Comparison of ENCODE assay signal across 8 mouse cellular contexts in the genomic region with DNA sequence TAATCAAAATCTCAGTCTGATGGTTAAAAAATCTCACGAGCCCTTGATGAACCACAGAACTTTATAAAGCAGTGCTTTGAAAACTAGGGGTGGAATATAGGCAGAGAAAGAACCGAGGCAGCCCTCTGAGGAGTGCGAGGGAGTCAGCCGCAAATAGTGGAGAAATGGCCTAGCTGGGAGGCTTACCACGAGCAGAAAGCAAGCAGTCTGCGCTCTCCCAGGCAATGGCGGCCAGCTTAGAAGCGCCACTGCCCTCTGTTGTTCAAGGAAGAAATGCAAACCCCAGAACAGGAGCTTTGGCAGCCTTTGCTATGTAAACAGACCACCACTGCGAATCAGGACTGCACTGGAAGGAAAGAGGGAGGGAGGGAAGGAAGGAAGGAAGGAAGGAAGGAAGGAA.
DNase-seq lines count a peak whose midpoint lies in the region; ATAC-seq and TF ChIP-seq lines count a peak whose summit lies in the region.

No protein-coding gene starts in this region.

- no peak for TF ChIP-seq EP300 in liver, postnatal 0 days (IDR thresholded peaks at IDR 0.05; ENCODE audit: low read depth)

- H3K4me1 ChIP-seq in heart, embryonic 11.5 days (ENCODE audit: control insufficient read depth, insufficient read depth, low read length), result peaks cover 5% of the 10 kb centered on the region; the same call in 1 of the 2 replicates
- 0 out of 2 replicates have a peak, but pooled peaks cover 4% of the 10 kb centered on the region for H3K4me1 ChIP-seq in embryonic facial prominence, embryonic 12.5 days
- peaks cover 24% of the 10 kb centered on the region for H3K4me1 ChIP-seq in heart, embryonic 12.5 days (replicated peaks)
- peaks cover 2% of the 10 kb centered on the region; the same call in 1 of the 2 replicates for H3K4me1 ChIP-seq in kidney, embryonic 16.5 days (ENCODE audit: insufficient read depth, low read length)
- no peaks in the 10 kb centered on the region for H3K4me1 ChIP-seq in liver, postnatal 0 days (ENCODE audit: insufficient read depth)

- H3K36me3 ChIP-seq in heart, embryonic 11.5 days (ENCODE audit: control insufficient read depth, insufficient read depth, low read length), result no peaks in the 10 kb centered on the region
- H3K36me3 ChIP-seq in embryonic facial prominence, embryonic 12.5 days, result no peaks in the 10 kb centered on the region
- H3K36me3 ChIP-seq in heart, embryonic 12.5 days, result no peaks in the 10 kb centered on the region
- H3K36me3 ChIP-seq in kidney, embryonic 16.5 days (ENCODE audit: insufficient read depth, low read length), result no peaks in the 10 kb centered on the region
- H3K36me3 ChIP-seq in liver, postnatal 0 days (replicated peaks; ENCODE audit: insufficient read depth, low read length), result no peaks in the 10 kb centered on the region

- ATAC-seq in heart, embryonic 11.5 days (replicated peaks; ENCODE audit: insufficient number of reproducible peaks, low FRiP score, low TSS enrichment), result no peak
- ATAC-seq in embryonic facial prominence, embryonic 12.5 days (ENCODE audit: insufficient number of reproducible peaks, insufficient read depth, low FRiP score, low TSS enrichment), result 0 out of 2 replicates have a peak, but pooled peaks have one; percentile 67
- ATAC-seq in heart, embryonic 12.5 days (ENCODE audit: insufficient number of reproducible peaks, low FRiP score), result 0 out of 2 replicates have a peak, but pooled peaks have one; percentile 45
- peak; percentile 85; the same call in 1 of the 2 replicates for ATAC-seq in kidney, embryonic 16.5 days (ENCODE audit: low FRiP score, low TSS enrichment)
- no peak for ATAC-seq in liver, postnatal 0 days
- ATAC-seq in granulocyte monocyte progenitor cell, adult 5-6 weeks (replicated peaks; ENCODE audit: poor library complexity, severe bottlenecking), result no peak

- WGBS in heart, embryonic 11.5 days (ENCODE audit: insufficient replicate concordance), result 15% methylated on average over 9 of the region's 9 CpGs
- WGBS in embryonic facial prominence, embryonic 12.5 days, result 15% methylated on average over 9 of the region's 9 CpGs
- WGBS in heart, embryonic 12.5 days, result 12% methylated on average over 9 of the region's 9 CpGs
- 7% methylated on average over 9 of the region's 9 CpGs for WGBS in kidney, embryonic 16.5 days
- WGBS in liver, postnatal 0 days (ENCODE audit: insufficient replicate concordance), result 27% methylated on average over 9 of the region's 9 CpGs

- no peak overlapping the region for H3K27ac ChIP-seq in heart, embryonic 11.5 days (ENCODE audit: low read depth, low read length)
- no peak overlapping the region for H3K27ac ChIP-seq in embryonic facial prominence, embryonic 12.5 days
- no peak overlapping the region for H3K27ac ChIP-seq in heart, embryonic 12.5 days (ENCODE audit: poor library complexity, severe bottlenecking)
- H3K27ac ChIP-seq in kidney, embryonic 16.5 days (ENCODE audit: low read length), result no peak overlapping the region
- no peak overlapping the region for H3K27ac ChIP-seq in liver, postnatal 0 days (ENCODE audit: low read depth)

- H3K9me3 ChIP-seq in heart, embryonic 11.5 days (replicated peaks; ENCODE audit: control insufficient read depth, low read length), result no peaks in the 10 kb centered on the region
- H3K9me3 ChIP-seq in embryonic facial prominence, embryonic 12.5 days, result no peaks in the 10 kb centered on the region
- no peaks in the 10 kb centered on the region for H3K9me3 ChIP-seq in heart, embryonic 12.5 days (replicated peaks)
- H3K9me3 ChIP-seq in kidney, embryonic 16.5 days (ENCODE audit: low read length), result no peaks in the 10 kb centered on the region
- H3K9me3 ChIP-seq in liver, postnatal 0 days (ENCODE audit: low read length), result no peaks in the 10 kb centered on the region

- H3K27me3 ChIP-seq in heart, embryonic 11.5 days (ENCODE audit: control insufficient read depth, insufficient read depth, low read length), result no peaks in the 10 kb centered on the region
- no peaks in the 10 kb centered on the region for H3K27me3 ChIP-seq in embryonic facial prominence, embryonic 12.5 days
- no peaks in the 10 kb centered on the region for H3K27me3 ChIP-seq in heart, embryonic 12.5 days (replicated peaks)
- no peaks in the 10 kb centered on the region for H3K27me3 ChIP-seq in kidney, embryonic 16.5 days (ENCODE audit: insufficient read depth, low read length)
- no peaks in the 10 kb centered on the region for H3K27me3 ChIP-seq in liver, postnatal 0 days (ENCODE audit: insufficient read depth, low read length)

- H3K9ac ChIP-seq in heart, embryonic 11.5 days (ENCODE audit: low read depth, low read length), result no peak overlapping the region
- H3K9ac ChIP-seq in embryonic facial prominence, embryonic 12.5 days, result no peak overlapping the region
- no peak overlapping the region for H3K9ac ChIP-seq in heart, embryonic 12.5 days
- H3K9ac ChIP-seq in kidney, embryonic 16.5 days (replicated peaks; ENCODE audit: low read length), result no peak overlapping the region
- no peak overlapping the region for H3K9ac ChIP-seq in liver, postnatal 0 days (replicated peaks)

- no peak overlapping the region for H3K4me2 ChIP-seq in heart, embryonic 11.5 days
- no peak overlapping the region for H3K4me2 ChIP-seq in embryonic facial prominence, embryonic 12.5 days (replicated peaks)
- no peak overlapping the region for H3K4me2 ChIP-seq in heart, embryonic 12.5 days
- no peak overlapping the region for H3K4me2 ChIP-seq in kidney, embryonic 16.5 days (replicated peaks; ENCODE audit: low read depth, low read length)
- no peak overlapping the region for H3K4me2 ChIP-seq in liver, postnatal 0 days (ENCODE audit: low read depth, low read length)

- H3K4me3 ChIP-seq in heart, embryonic 11.5 days (ENCODE audit: low read depth, low read length), result no peak overlapping the region
- H3K4me3 ChIP-seq in embryonic facial prominence, embryonic 12.5 days, result no peak overlapping the region
- H3K4me3 ChIP-seq in heart, embryonic 12.5 days, result no peak overlapping the region
- no peak overlapping the region for H3K4me3 ChIP-seq in kidney, embryonic 16.5 days (ENCODE audit: low read length)
- H3K4me3 ChIP-seq in liver, postnatal 0 days (ENCODE audit: low read depth, low read length), result no peak overlapping the region

- TF ChIP-seq CTCF in liver, postnatal 0 days (IDR thresholded peaks at IDR 0.05; ENCODE audit: low read depth), result peak; percentile 55

- DNase-seq in heart, adult 18-20 months, result peak; percentile 31 to 56
- no peak for DNase-seq in liver, postnatal 0 days
- DNase-seq in ovary, postnatal 14 days (ENCODE audit: low spot score), result peak; percentile 29

Comparison
In these comparisons a context has a peak if more than half of its experiments do, and no peak if none do; other contexts are left out.
1. ATAC-seq: peak in embryonic facial prominence, embryonic 12.5 days (single experiment), heart, embryonic 12.5 days (single experiment) and kidney, embryonic 16.5 days (single experiment); none in heart, embryonic 11.5 days (single experiment), liver, postnatal 0 days (single experiment) and granulocyte monocyte progenitor cell, adult 5-6 weeks (single experiment).